Mouse (Mus musculus): Measurements from ENCODE around the gene Mrps7.

Gene Mrps7

GRCm38 (mm10) chr11:115608421-115609399 is 5.0 kb downstream of the Mrps7 start:
- in situ Hi-C loops (cut with MboI, MseI): no loop called here

- in situ Hi-C loops (cut with MboI, MseI): no loop called here
Observed at GRCm38 (mm10) chr11:115609576-115609975, 5.9 kb downstream of the Mrps7 start.

- in situ Hi-C loops (cut with MboI, MseI): no loop called here
Observed at GRCm38 (mm10) chr11:115611173-115611572, 7.4 kb downstream of the Mrps7 start.

- in situ Hi-C loops (cut with MboI, MseI): no loop called here
Observed at GRCm38 (mm10) chr11:115612059-115612409, 8.3 kb downstream of the Mrps7 start.

GRCm38 (mm10) chr11:115612410-115613137 is 8.8 kb downstream of the Mrps7 start, which contains the start of gene Mif4gd:
Gene Mif4gd (minus strand): TSS chr11:115612969.
- in situ Hi-C loops (cut with MboI, MseI): no loop called here

GRCm38 (mm10) chr11:115613138-115613945 is 9.6 kb downstream of the Mrps7 start:
- in situ Hi-C loops (cut with MboI, MseI): no loop called here

GRCm38 (mm10) chr11:115614346-115615107 is 10.8 kb downstream of the Mrps7 start:
- in situ Hi-C loops (cut with MboI, MseI): no loop called here

- in situ Hi-C loops (cut with MboI, MseI): no loop called here
Observed at GRCm38 (mm10) chr11:115615108-115615825, 11.5 kb downstream of the Mrps7 start.

- in situ Hi-C loops (cut with MboI, MseI): no loop called here
Observed at GRCm38 (mm10) chr11:115615875-115616274, 12.2 kb downstream of the Mrps7 start.

- in situ Hi-C loops (cut with MboI, MseI): no loop called here
Observed at GRCm38 (mm10) chr11:115616371-115616770, 12.6 kb downstream of the Mrps7 start.

GRCm38 (mm10) chr11:115616893-115617292 is 13.2 kb downstream of the Mrps7 start:
- in situ Hi-C loops (cut with MboI, MseI): no loop called here

- in situ Hi-C loops (cut with MboI, MseI): no loop called here
Observed at GRCm38 (mm10) chr11:115618001-115618400, 14.3 kb downstream of the Mrps7 start.

GRCm38 (mm10) chr11:115618732-115619516 is 15.2 kb downstream of the Mrps7 start:
- in situ Hi-C loops (cut with MboI, MseI): no loop called here

- in situ Hi-C loops (cut with MboI, MseI): no loop called here
Observed at GRCm38 (mm10) chr11:115619949-115620348, 16.2 kb downstream of the Mrps7 start.

GRCm38 (mm10) chr11:115623487-115624070 is 19.9 kb downstream of the Mrps7 start:
- in situ Hi-C loops (cut with MboI, MseI): no loop called here

- in situ Hi-C loops (cut with MboI, MseI): loop anchor here (25.0 kb wide), 1 partner anchor 786 kb away; the partner anchor contains the start of gene Rnf157
Observed at GRCm38 (mm10) chr11:115625877-115626276, 22.2 kb downstream of the Mrps7 start.

GRCm38 (mm10) chr11:115626824-115627616 is 23.3 kb downstream of the Mrps7 start:
- in situ Hi-C loops (cut with MboI, MseI): loop anchor here (25.0 kb wide), 1 partner anchor 785 kb away; the partner anchor contains the start of gene Rnf157

All from T-helper 2 cell (primary cell).